Mouse (Mus musculus) lung, postnatal 0 days (tissue): ENCODE data around the gene Adam15.

ENCODE experiments used
- CTCF ChIP-seq: IDR thresholded peaks from 2 replicates; pipeline ENCODE4 v1.5.1; 2016; ENCODE audit warnings: antibody characterized with exemption, mild to moderate bottlenecking
- EP300 ChIP-seq: IDR thresholded peaks from 2 replicates; pipeline ENCODE4 v1.6.1; 2016; ENCODE audit warnings: antibody characterized with exemption, mild to moderate bottlenecking, control low read depth

DNA sequence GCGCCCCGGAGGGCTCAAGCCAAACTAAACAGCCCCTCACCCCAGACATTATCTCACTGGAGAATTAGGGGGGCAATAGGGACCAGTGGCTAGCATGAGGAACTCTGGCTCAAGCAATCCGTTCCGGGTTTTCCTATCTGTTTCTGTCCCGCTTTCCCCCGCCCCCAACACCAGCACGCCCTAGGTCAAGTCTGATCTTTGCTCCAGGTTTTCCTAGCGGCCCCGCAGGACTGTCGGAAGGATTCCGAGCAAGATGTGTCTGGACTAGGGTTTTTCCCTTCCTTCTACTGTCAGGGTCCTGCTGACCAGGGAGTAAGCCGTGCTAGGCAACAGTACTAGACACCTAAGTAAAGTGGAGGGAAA lies 45.1 kb upstream of the Adam15 start:
- no peak for TF ChIP-seq CTCF
- no peak for TF ChIP-seq EP300
